Mouse (Mus musculus): Measurements from ENCODE around the gene Tcp11.

GRCm38 (mm10) chr17:28062710-28063109 is 17.7 kb downstream of the Tcp11 start:
- TF ChIP-seq CTCF (IDR thresholded peaks at IDR 0.05; ENCODE audit: control insufficient read depth, insufficient read depth, insufficient replicate concordance, low read depth, low read length) = no peak
- no peak for TF ChIP-seq POLR2A (IDR thresholded peaks at IDR 0.05; ENCODE audit: control insufficient read depth, low read depth, low read length)

All from testis, adult 2 months (tissue).